Mouse (Mus musculus): Measurements from ENCODE around the gene Denr.

DNA sequence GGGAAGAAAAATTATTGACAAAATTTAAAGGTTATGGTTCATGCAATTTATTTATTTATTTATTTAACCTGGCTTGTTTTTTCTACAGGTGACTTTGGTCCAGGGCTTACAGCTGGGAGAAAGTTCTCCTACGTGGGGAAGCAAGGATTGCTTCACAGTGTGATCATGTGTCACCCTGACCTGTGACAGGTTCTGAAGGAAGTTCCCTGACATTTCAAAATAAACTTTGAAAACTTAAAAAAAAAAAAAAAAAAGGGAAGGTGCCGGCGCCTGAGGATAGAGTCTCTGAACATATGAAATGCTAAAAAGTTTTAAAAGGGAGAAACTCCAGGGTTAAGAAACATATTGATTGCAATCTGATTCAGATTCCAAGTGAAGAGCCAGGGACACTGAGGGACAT lies 20.6 kb upstream of the Denr start:
- TF ChIP-seq GATA1 (IDR thresholded peaks at IDR 0.05; ENCODE audit: low read length) (no peak), TAL1 (IDR thresholded peaks at IDR 0.05; ENCODE audit: low read length) (no peak)
